Mouse (Mus musculus) ovary, postnatal 10 days (tissue): ENCODE measurements around the gene Hsd3b7.

Experiments used
- DNase-seq: peaks from one replicate; pipeline ENCODE4 v3.0.0; 2022; ENCODE audit warnings: low spot score

Hsd3b7 gene

GRCm38 (mm10) chr7:127776426-127776825 lies 24.0 kb upstream of the Hsd3b7 start, which contains the start of gene Setd1a:
Gene Setd1a (plus strand): TSS chr7:127776670.
- peak; percentile 78 for DNase-seq

- peak; percentile 90 for DNase-seq
Observed at GRCm38 (mm10) chr7:127776878-127777473, 23.4 kb upstream of the Hsd3b7 start.

GRCm38 (mm10) chr7:127777474-127778266 lies 22.7 kb upstream of the Hsd3b7 start:
- DNase-seq, result peak; percentile 46

GRCm38 (mm10) chr7:127778350-127778749 lies 22.1 kb upstream of the Hsd3b7 start:
- no peak for DNase-seq

GRCm38 (mm10) chr7:127785308-127785707 lies 15.1 kb upstream of the Hsd3b7 start, which contains the start of gene Gm49388:
Gene Gm49388 (plus strand): TSS chr7:127785608.
- DNase-seq, result no peak

GRCm38 (mm10) chr7:127797076-127797845 lies 3.1 kb upstream of the Hsd3b7 start:
- no peak for DNase-seq

- no peak for DNase-seq
Observed at GRCm38 (mm10) chr7:127798591-127798990, 1.8 kb upstream of the Hsd3b7 start.

GRCm38 (mm10) chr7:127799211-127799610 lies 1.2 kb upstream of the Hsd3b7 start:
- DNase-seq, result no peak

- DNase-seq, result no peak
Observed at GRCm38 (mm10) chr7:127799738-127800137, 666 bp upstream of the Hsd3b7 start.

GRCm38 (mm10) chr7:127801010-127801621 lies 712 bp downstream of the Hsd3b7 start:
- no peak for DNase-seq

GRCm38 (mm10) chr7:127802313-127802712 lies 1.9 kb downstream of the Hsd3b7 start:
- DNase-seq, result no peak

GRCm38 (mm10) chr7:127808821-127809220 lies 8.4 kb downstream of the Hsd3b7 start:
- DNase-seq, result no peak

- no peak for DNase-seq
Observed at GRCm38 (mm10) chr7:127809846-127810245, 9.4 kb downstream of the Hsd3b7 start.

- no peak for DNase-seq
Observed at GRCm38 (mm10) chr7:127810650-127811049, 10.2 kb downstream of the Hsd3b7 start.

GRCm38 (mm10) chr7:127811240-127811639 lies 10.8 kb downstream of the Hsd3b7 start:
- no peak for DNase-seq

GRCm38 (mm10) chr7:127812292-127812691 lies 11.9 kb downstream of the Hsd3b7 start:
- DNase-seq, result no peak

GRCm38 (mm10) chr7:127813821-127814220 lies 13.4 kb downstream of the Hsd3b7 start:
- DNase-seq, result no peak

- DNase-seq, result no peak
Observed at GRCm38 (mm10) chr7:127814241-127814921, 14.0 kb downstream of the Hsd3b7 start.

- DNase-seq, result no peak
Observed at GRCm38 (mm10) chr7:127815116-127815665, 14.8 kb downstream of the Hsd3b7 start.

- no peak for DNase-seq
Observed at GRCm38 (mm10) chr7:127815954-127816821, 15.8 kb downstream of the Hsd3b7 start.
